Mouse (Mus musculus): ENCODE measurements at regions not wholly inside any gene's neighbourhood (a gene's known extent, or its start where the extent isn't known, plus 50 kb on each side); places are given as distances from the start of the nearest gene placed in this dataset.
"Not testable (repeated sequence)": the region's sequence is repeated elsewhere in the genome, so short reads cannot be mapped to it uniquely, and the experiment has no call there.

GRCm38 (mm10) chr8:8973334-8973733 is 283.0 kb upstream of the Arglu1 start:
- no peak for DNase-seq

GRCm38 (mm10) chr8:8970776-8971175 is 280.5 kb upstream of the Arglu1 start:
- DNase-seq, result no peak

GRCm38 (mm10) chr8:8970346-8970745 is 280.0 kb upstream of the Arglu1 start:
- DNase-seq, result no peak

- DNase-seq, result no peak
Measured at GRCm38 (mm10) chr8:8969112-8969950, 279.0 kb upstream of the Arglu1 start.

GRCm38 (mm10) chr8:8966658-8967048 is 276.3 kb upstream of the Arglu1 start:
- DNase-seq, result no peak

GRCm38 (mm10) chr8:8965983-8966657 is 275.8 kb upstream of the Arglu1 start:
- no peak for DNase-seq

- DNase-seq, result no peak
Measured at GRCm38 (mm10) chr8:8960221-8960620, 269.9 kb upstream of the Arglu1 start.

- no peak for DNase-seq
Measured at GRCm38 (mm10) chr8:8959787-8960093, 269.4 kb upstream of the Arglu1 start.

- DNase-seq, result no peak
Measured at GRCm38 (mm10) chr8:8959021-8959786, 268.9 kb upstream of the Arglu1 start.

GRCm38 (mm10) chr8:8958140-8958539 is 267.8 kb upstream of the Arglu1 start:
- not testable (repeated sequence) for DNase-seq

- no peak for DNase-seq
Measured at GRCm38 (mm10) chr8:8952212-8952611, 261.9 kb upstream of the Arglu1 start.

GRCm38 (mm10) chr8:8951186-8951585 is 260.9 kb upstream of the Arglu1 start:
- no peak for DNase-seq

- DNase-seq, result no peak
Measured at GRCm38 (mm10) chr8:8947516-8948161, 257.3 kb upstream of the Arglu1 start.

GRCm38 (mm10) chr8:8942991-8943390 is 252.7 kb upstream of the Arglu1 start:
- no peak for DNase-seq

GRCm38 (mm10) chr8:8940899-8941298 is 250.6 kb upstream of the Arglu1 start:
- DNase-seq, result no peak

- no peak for DNase-seq
Measured at GRCm38 (mm10) chr8:8938536-8938935, 248.2 kb upstream of the Arglu1 start.

GRCm38 (mm10) chr8:8932466-8932865 is 242.1 kb upstream of the Arglu1 start:
- no peak for DNase-seq

GRCm38 (mm10) chr8:8931746-8932145 is 241.4 kb upstream of the Arglu1 start:
- DNase-seq, result no peak

GRCm38 (mm10) chr8:8928074-8928862 is 237.9 kb upstream of the Arglu1 start:
- DNase-seq, result no peak

- no peak for DNase-seq
Measured at GRCm38 (mm10) chr8:8921446-8921845, 231.1 kb upstream of the Arglu1 start.

GRCm38 (mm10) chr8:8919582-8920503 is 229.5 kb upstream of the Arglu1 start:
- no peak for DNase-seq
